22 mouse cellular contexts compared by ENCODE assay signal in genomic region chr6:90615991-90616390, GRCm38 (mm10). TPM values are rescaled to one million over a fixed set of nuclear protein-coding genes. Genes with fewer than 3 reads are reported as not detected.
DNase-seq lines count a peak whose midpoint lies in the region; ATAC-seq and TF ChIP-seq lines count a peak whose summit lies in the region.
"Had no signal": no experiment of that assay in that cellular context is flagged by ENCODE, and none has a peak within 500 bp of the region (broad histone marks: within the 10 kb centered on the region; RNA-seq: fewer than 3 reads in every experiment).

No protein-coding gene starts in this region.

- no peak overlapping the region for H3K4me2 ChIP-seq in hindbrain, postnatal 0 days (ENCODE audit: low read depth, low read length)
- H3K4me2 ChIP-seq in heart, postnatal 0 days (ENCODE audit: low read depth, low read length), result no peak overlapping the region
- no peak overlapping the region for H3K4me2 ChIP-seq in intestine, embryonic 15.5 days (replicated peaks)
- H3K4me2 ChIP-seq: forebrain, embryonic 12.5 days; hindbrain, embryonic 14.5 days; limb, embryonic 15.5 days; lung, embryonic 15.5 days; neural tube, embryonic 12.5 days had no signal

- H3K9me3 ChIP-seq in hindbrain, embryonic 10.5 days, result no peaks in the 10 kb centered on the region
- H3K9me3 ChIP-seq in hindbrain, postnatal 0 days (ENCODE audit: low read length), result no peaks in the 10 kb centered on the region
- no peaks in the 10 kb centered on the region for H3K9me3 ChIP-seq in heart, embryonic 10.5 days
- H3K9me3 ChIP-seq in heart, postnatal 0 days (replicated peaks; ENCODE audit: control insufficient read depth, low read length), result no peaks in the 10 kb centered on the region
- H3K9me3 ChIP-seq in intestine, embryonic 15.5 days, result no peaks in the 10 kb centered on the region
- H3K9me3 ChIP-seq: forebrain, embryonic 12.5 days; limb, embryonic 15.5 days; lung, embryonic 15.5 days; midbrain, embryonic 10.5 days; neural tube, embryonic 12.5 days had no signal

- H3K4me3 ChIP-seq in hindbrain, embryonic 10.5 days, result no peak overlapping the region
- no peak overlapping the region for H3K4me3 ChIP-seq in hindbrain, postnatal 0 days (ENCODE audit: low read length)
- no peak overlapping the region for H3K4me3 ChIP-seq in heart, embryonic 10.5 days
- H3K4me3 ChIP-seq in heart, postnatal 0 days (ENCODE audit: low read depth, low read length), result no peak overlapping the region
- H3K4me3 ChIP-seq in intestine, embryonic 15.5 days (replicated peaks), result no peak overlapping the region
- H3K4me3 ChIP-seq: forebrain, embryonic 12.5 days; layer of hippocampus, adult 2 months; limb, embryonic 15.5 days; lung, embryonic 15.5 days; midbrain, embryonic 10.5 days; neural tube, embryonic 12.5 days had no signal

- peaks cover 25% of the 10 kb centered on the region for H3K4me1 ChIP-seq in hindbrain, embryonic 10.5 days (replicated peaks)
- no peaks in the 10 kb centered on the region for H3K4me1 ChIP-seq in hindbrain, postnatal 0 days (ENCODE audit: insufficient read depth, low read length)
- H3K4me1 ChIP-seq in heart, embryonic 10.5 days, result peaks cover 73% of the 10 kb centered on the region
- H3K4me1 ChIP-seq in heart, postnatal 0 days (ENCODE audit: control insufficient read depth, insufficient read depth), result peaks cover 47% of the 10 kb centered on the region
- H3K4me1 ChIP-seq in intestine, embryonic 15.5 days (replicated peaks), result no peaks in the 10 kb centered on the region
- H3K4me1 ChIP-seq: neural tube, embryonic 12.5 days had no signal

- H3K27ac ChIP-seq in hindbrain, embryonic 10.5 days, result 0 out of 2 replicates have a peak overlapping the region, but pooled peaks have one; percentile 16
- H3K27ac ChIP-seq in hindbrain, postnatal 0 days, result no peak overlapping the region
- H3K27ac ChIP-seq in heart, embryonic 10.5 days, result peak overlapping the region; percentile 86
- H3K27ac ChIP-seq in heart, postnatal 0 days (ENCODE audit: low read depth), result peak overlapping the region; percentile 89
- no peak overlapping the region for H3K27ac ChIP-seq in intestine, embryonic 15.5 days
- H3K27ac ChIP-seq: forebrain, embryonic 12.5 days; hindbrain, embryonic 14.5 days; layer of hippocampus, adult 2 months; limb, embryonic 15.5 days; lung, embryonic 15.5 days; macrophage; midbrain, embryonic 10.5 days; neural tube, embryonic 12.5 days had no signal

- no peak for TF ChIP-seq CTCF in hindbrain, postnatal 0 days (IDR thresholded peaks at IDR 0.05; ENCODE audit: low read depth)
- no peak for TF ChIP-seq CTCF in heart, postnatal 0 days (IDR thresholded peaks at IDR 0.05; ENCODE audit: low read depth)

- no peak for DNase-seq in hindbrain, embryonic 10.5 days (ENCODE audit: low spot score)
- no peak for DNase-seq in hindbrain, postnatal 0 days (ENCODE audit: low spot score)
- peak; percentile 28 for DNase-seq in brain, adult 2 months (ENCODE audit: low read depth, low spot score)
- DNase-seq in heart, embryonic 10.5 days (ENCODE audit: low spot score), result no peak
- DNase-seq in heart, postnatal 0 days (ENCODE audit: low spot score), result peak; percentile 85
- no peak for DNase-seq in testis, postnatal 10 days (ENCODE audit: low spot score)
- DNase-seq: B cell, adult 2 months; cerebellum, adult 8-10 months; kidney, postnatal 14 days; right cerebral cortex, adult 18-20 months; thymus, postnatal 4 days had no signal

- no peaks in the 10 kb centered on the region for H3K36me3 ChIP-seq in hindbrain, embryonic 10.5 days
- H3K36me3 ChIP-seq in hindbrain, postnatal 0 days (ENCODE audit: insufficient read depth, low read length), result no peaks in the 10 kb centered on the region
- no peaks in the 10 kb centered on the region for H3K36me3 ChIP-seq in heart, embryonic 10.5 days
- H3K36me3 ChIP-seq in heart, postnatal 0 days (replicated peaks; ENCODE audit: control insufficient read depth, insufficient read depth, low read length), result no peaks in the 10 kb centered on the region
- H3K36me3 ChIP-seq in intestine, embryonic 15.5 days, result no peaks in the 10 kb centered on the region
- H3K36me3 ChIP-seq: forebrain, embryonic 12.5 days; limb, embryonic 15.5 days; lung, embryonic 15.5 days; midbrain, embryonic 10.5 days; neural tube, embryonic 12.5 days had no signal

- no peak overlapping the region for H3K9ac ChIP-seq in hindbrain, postnatal 0 days (replicated peaks; ENCODE audit: low read length)
- peak overlapping the region; percentile 17; the same call in 1 of the 2 replicates for H3K9ac ChIP-seq in heart, postnatal 0 days (replicated peaks; ENCODE audit: low read depth, low read length)
- no peak overlapping the region for H3K9ac ChIP-seq in intestine, embryonic 15.5 days
- H3K9ac ChIP-seq: forebrain, embryonic 12.5 days; hindbrain, embryonic 14.5 days; limb, embryonic 15.5 days; lung, embryonic 15.5 days; neural tube, embryonic 12.5 days had no signal

- 88% methylated on average over 6 of the region's 6 CpGs for WGBS in hindbrain, embryonic 10.5 days
- WGBS in hindbrain, postnatal 0 days, result 76% methylated on average over 6 of the region's 6 CpGs
- 52% methylated on average over 6 of the region's 6 CpGs for WGBS in heart, embryonic 10.5 days
- 24% methylated on average over 6 of the region's 6 CpGs for WGBS in heart, postnatal 0 days
- WGBS in intestine, embryonic 15.5 days, result 82% methylated on average over 6 of the region's 6 CpGs

- peaks cover 3% of the 10 kb centered on the region; the same call in 1 of the 2 replicates for H3K27me3 ChIP-seq in hindbrain, embryonic 10.5 days (ENCODE audit: insufficient read depth, poor library complexity, severe bottlenecking)
- no peaks in the 10 kb centered on the region for H3K27me3 ChIP-seq in hindbrain, postnatal 0 days (ENCODE audit: insufficient read depth, low read length)
- H3K27me3 ChIP-seq in heart, embryonic 10.5 days (ENCODE audit: insufficient read depth, poor library complexity, severe bottlenecking), result 0 out of 2 replicates have a peak, but pooled peaks cover 4% of the 10 kb centered on the region
- H3K27me3 ChIP-seq in heart, postnatal 0 days (ENCODE audit: control insufficient read depth, insufficient read depth, low read length), result no peaks in the 10 kb centered on the region
- no peaks in the 10 kb centered on the region for H3K27me3 ChIP-seq in intestine, embryonic 15.5 days (replicated peaks)
- H3K27me3 ChIP-seq: forebrain, embryonic 12.5 days; limb, embryonic 15.5 days; lung, embryonic 15.5 days; neural tube, embryonic 12.5 days had no signal

- peak; percentile 83 for TF ChIP-seq EP300 in heart, postnatal 0 days (IDR thresholded peaks at IDR 0.05; ENCODE audit: low read depth)

- ATAC-seq in hindbrain, postnatal 0 days, result no peak
- ATAC-seq in heart, postnatal 0 days (ENCODE audit: insufficient read depth, low read depth), result peak; percentile 87
- no peak for ATAC-seq in granulocyte monocyte progenitor cell, adult 5-6 weeks (replicated peaks; ENCODE audit: poor library complexity, severe bottlenecking)
- no peak for ATAC-seq in intestine, embryonic 15.5 days
- ATAC-seq: intestine, postnatal 0 days had no signal

RNA-seq across cellular contexts. Expression of gene Slc41a3, which starts 11.5 kb away (rescaled TPM):
- 2.8 and 3.6 TPM in 2 replicates for polyA plus RNA-seq in hindbrain, embryonic 10.5 days (2016; fragmentation: Nextera tagmentation; extraction: Ambion mirVana)
- total RNA-seq in hindbrain, postnatal 0 days (2014; rRNA removed), result 17.4 and 18.0 TPM in 2 replicates
- 17.1 and 17.6 TPM in 2 replicates for polyA plus RNA-seq in hindbrain, postnatal 0 days (2015; fragmentation: Nextera tagmentation; extraction: Ambion mirVana)
- 8.2 and 9.4 TPM in 2 replicates for polyA plus RNA-seq in heart, embryonic 10.5 days (2016; fragmentation: Nextera tagmentation; extraction: Ambion mirVana)
- total RNA-seq in heart, postnatal 0 days (2014; rRNA removed; ENCODE audit: low replicate concordance), result 35.0 and 39.8 TPM in 2 replicates
- polyA plus RNA-seq in heart, postnatal 0 days (2015; fragmentation: Nextera tagmentation; extraction: Ambion mirVana), result 17.5 and 23.4 TPM in 2 replicates
- total RNA-seq in granulocyte monocyte progenitor cell, adult 5-6 weeks (2014; fragmentation: Nextera tagmentation), result 2.9 and 5.5 TPM in 2 replicates
- 1.9 and 2.3 TPM in 2 replicates for total RNA-seq in granulocyte monocyte progenitor cell, adult 5-6 weeks (2017)
- 5.1 and 5.7 TPM in 2 replicates for polyA plus RNA-seq in intestine, embryonic 15.5 days (2015; fragmentation: Nextera tagmentation; extraction: Ambion mirVana)

Comparison
In these comparisons a context has a peak if more than half of its experiments do, and no peak if none do; other contexts are left out.
1. DNase-seq: peak in brain, adult 2 months (single experiment) and heart, postnatal 0 days (single experiment); none in hindbrain, embryonic 10.5 days (single experiment), hindbrain, postnatal 0 days (single experiment), heart, embryonic 10.5 days (single experiment) and testis, postnatal 10 days (single experiment).
2. H3K27ac ChIP-seq: peak in hindbrain, embryonic 10.5 days (single experiment), heart, embryonic 10.5 days (single experiment) and heart, postnatal 0 days (single experiment); none in hindbrain, postnatal 0 days (single experiment) and intestine, embryonic 15.5 days (single experiment).